Mouse (Mus musculus): ENCODE results near the gene Efemp1.

Gene Efemp1

GRCm38 (mm10) chr11:28939651-28940050, 86.6 kb downstream of the Efemp1 start:
- no peak for DNase-seq

GRCm38 (mm10) chr11:28951586-28952210, 98.7 kb downstream of the Efemp1 start:
- no peak for DNase-seq

DNA sequence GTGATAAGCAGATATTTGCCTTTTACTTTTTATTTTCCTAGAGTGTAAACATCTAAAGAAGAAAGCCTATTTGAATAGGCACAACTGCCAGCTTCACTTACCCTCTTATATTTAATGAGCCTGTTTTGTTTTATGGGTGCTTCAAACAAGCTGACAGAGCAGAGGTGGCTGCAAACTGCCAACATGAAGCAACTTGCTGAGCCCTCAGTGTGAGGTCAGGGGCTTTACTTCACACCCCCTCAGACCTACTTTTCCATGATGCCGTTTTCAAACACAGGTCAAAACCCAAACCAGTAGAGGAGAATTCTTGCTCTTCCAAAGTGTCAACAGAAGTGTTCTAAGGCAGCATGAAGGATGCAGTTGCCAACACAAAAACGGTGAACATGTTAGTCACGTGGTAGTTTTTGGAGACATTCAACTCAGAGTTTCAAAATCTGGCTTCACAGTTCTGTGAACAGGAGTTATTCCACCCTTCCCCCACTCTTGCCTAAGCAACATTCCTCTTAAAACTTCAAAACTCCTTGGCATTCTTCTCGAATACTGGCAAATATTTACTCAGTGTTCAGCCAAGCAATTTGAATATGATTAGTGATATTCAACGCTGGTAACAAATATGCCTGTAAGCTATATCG, 101.8 kb downstream of the Efemp1 start:
- DNase-seq, result peak; percentile 27 to 81

GRCm38 (mm10) chr11:28955305-28955701, 102.3 kb downstream of the Efemp1 start:
- DNase-seq, result no peak

DNA sequence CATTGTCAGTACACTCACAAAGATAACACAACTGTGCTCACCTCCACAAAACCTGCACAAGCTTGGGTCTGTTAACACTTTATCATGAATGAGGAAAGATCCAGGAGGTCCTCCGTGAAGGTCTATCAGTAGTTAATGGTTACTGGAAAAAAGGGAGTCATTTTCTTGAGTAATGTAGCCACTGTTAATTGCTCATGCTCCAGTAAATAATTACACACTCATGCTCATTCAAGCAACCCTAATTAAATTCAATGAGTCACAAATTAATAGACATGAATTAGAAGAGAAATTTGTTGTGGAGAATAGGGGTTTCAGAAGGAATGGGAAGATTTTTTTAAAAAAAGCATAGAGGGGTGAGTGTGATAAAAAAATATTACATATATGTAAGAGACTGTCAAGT, 108.4 kb downstream of the Efemp1 start:
- no peak for DNase-seq

Data from lung, adult 18-20 months (tissue).